Mouse (Mus musculus) erythroblast, embryonic 14.5 days (primary cell): ENCODE measurements around the gene Pbp2. TPM values are rescaled to one million over a fixed set of nuclear protein-coding genes. Genes with fewer than 3 reads are reported as not detected.

Experiments used
- H3K27me3 ChIP-seq: 2 replicates; pipeline ENCODE4 v1.6.1; 2012; ENCODE audit warnings: inconsistent platforms; ENCODE audit not compliant: control insufficient read depth
- H3K36me3 ChIP-seq: 2 replicates; pipeline ENCODE4 v1.6.1; 2012; ENCODE audit warnings: mild to moderate bottlenecking, inconsistent platforms; ENCODE audit not compliant: control insufficient read depth
- H3K4me1 ChIP-seq: 2 replicates; pipeline ENCODE4 v1.6.1; 2012; ENCODE audit warnings: inconsistent platforms; ENCODE audit not compliant: control insufficient read depth
- H3K4me3 ChIP-seq: replicated peaks from 2 replicates; pipeline ENCODE3; 2012; ENCODE audit warnings: moderate library complexity, mild to moderate bottlenecking, inconsistent platforms
- H3K9me3 ChIP-seq: 2 replicates; pipeline ENCODE4 v1.6.1; 2012; ENCODE audit warnings: low read length, inconsistent platforms, mixed read lengths; ENCODE audit not compliant: control insufficient read depth
- GATA1 ChIP-seq: IDR thresholded peaks from 2 replicates; pipeline ENCODE4 v1.6.1; 2012; ENCODE audit warnings: low read length, inconsistent platforms, mixed read lengths
- TAL1 ChIP-seq: IDR thresholded peaks from 3 replicates; pipeline ENCODE4 v1.6.1; 2012; ENCODE audit warnings: low read length, inconsistent platforms, mixed read lengths
- polyA plus RNA-seq: library from polyadenylated mRNA; stranded (reverse); fragments of >175 nt; gene quantifications from 2 replicates; pipeline ENCODE4 v1.2.3, GENCODE M21; 2012

Pbp2 gene
- polyA plus RNA-seq, 1 experiment, result not detected

DNA sequence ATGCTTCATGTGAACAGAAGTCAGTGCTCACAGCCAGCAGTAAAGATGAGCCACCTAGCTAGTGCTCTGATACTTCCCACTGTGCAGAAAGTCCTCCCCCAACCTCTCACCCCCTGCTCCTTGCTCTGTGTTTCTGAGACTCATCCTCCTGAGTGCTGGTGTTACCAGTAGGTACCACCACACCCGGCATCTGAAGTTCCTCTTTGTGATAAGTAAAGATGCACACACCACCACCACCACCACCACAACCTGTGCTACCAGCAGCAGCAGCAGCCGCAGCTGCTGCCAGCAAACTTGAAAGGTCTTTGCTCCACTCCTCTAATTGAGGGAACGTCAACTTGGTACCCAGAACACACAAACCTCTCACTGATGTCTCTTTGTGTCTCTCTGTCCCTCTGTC is 43.0 kb downstream of the Pbp2 start:
- Histone ChIP-seq H3K27me3 (no peaks in the 10 kb centered on the region), H3K36me3 (no peaks in the 10 kb centered on the region), H3K4me1 (no peaks in the 10 kb centered on the region), H3K4me3 (no peak overlapping the region), H3K9me3 (peaks cover 4% of the 10 kb centered on the region)
- TF ChIP-seq GATA1, result no peak
- no peak for TF ChIP-seq TAL1

DNA sequence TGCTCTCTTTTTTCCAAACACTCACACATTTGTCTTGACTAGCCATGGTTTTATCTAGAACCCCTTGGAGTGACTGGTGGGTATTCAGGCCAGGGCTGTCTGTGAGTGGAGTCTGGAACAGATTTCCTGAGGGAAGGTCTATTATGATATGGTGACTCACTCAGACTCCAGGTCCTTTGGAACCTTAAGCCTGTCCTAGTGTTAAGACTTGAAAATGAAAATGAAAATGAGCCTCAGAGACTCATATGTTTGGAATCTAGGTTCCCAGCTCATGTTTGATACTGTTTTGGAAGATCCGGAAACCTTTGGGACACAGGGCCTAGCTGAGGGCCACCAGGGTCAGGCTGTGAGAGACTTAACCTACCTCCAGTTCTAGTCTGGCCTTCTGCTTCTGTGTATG is 44.1 kb downstream of the Pbp2 start:
- Histone ChIP-seq H3K36me3 (no peaks in the 10 kb centered on the region), H3K4me3 (no peak overlapping the region), H3K9me3 (peaks cover 4% of the 10 kb centered on the region), H3K4me1 (no peaks in the 10 kb centered on the region), H3K27me3 (no peaks in the 10 kb centered on the region)
- no peak for TF ChIP-seq TAL1

DNA sequence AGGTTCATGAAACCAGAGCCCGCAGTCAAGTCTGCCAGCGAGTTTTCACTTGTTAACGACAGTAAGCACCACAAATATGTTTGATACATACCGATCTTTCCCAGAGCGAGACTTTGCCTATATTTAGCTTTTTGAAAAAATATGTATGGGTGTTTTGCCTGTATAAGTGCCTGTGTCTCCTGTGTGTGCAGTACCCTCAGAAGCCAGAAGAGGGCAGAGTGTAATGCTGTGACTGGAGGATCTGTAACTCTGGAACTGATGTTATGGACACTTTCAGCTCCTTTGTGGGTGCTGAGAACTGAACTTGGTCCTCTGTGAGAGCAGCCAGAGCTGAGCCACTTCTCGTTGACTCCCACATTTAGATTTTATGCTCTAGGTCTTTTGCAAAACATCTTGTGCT is 46.1 kb downstream of the Pbp2 start:
- no peaks in the 10 kb centered on the region for H3K36me3 ChIP-seq
- no peaks in the 10 kb centered on the region for H3K27me3 ChIP-seq
- H3K9me3 ChIP-seq, result peaks cover 4% of the 10 kb centered on the region
- no peaks in the 10 kb centered on the region for H3K4me1 ChIP-seq
- H3K4me3 ChIP-seq, result no peak overlapping the region
- no peak for TF ChIP-seq TAL1
- TF ChIP-seq GATA1, result no peak

DNA sequence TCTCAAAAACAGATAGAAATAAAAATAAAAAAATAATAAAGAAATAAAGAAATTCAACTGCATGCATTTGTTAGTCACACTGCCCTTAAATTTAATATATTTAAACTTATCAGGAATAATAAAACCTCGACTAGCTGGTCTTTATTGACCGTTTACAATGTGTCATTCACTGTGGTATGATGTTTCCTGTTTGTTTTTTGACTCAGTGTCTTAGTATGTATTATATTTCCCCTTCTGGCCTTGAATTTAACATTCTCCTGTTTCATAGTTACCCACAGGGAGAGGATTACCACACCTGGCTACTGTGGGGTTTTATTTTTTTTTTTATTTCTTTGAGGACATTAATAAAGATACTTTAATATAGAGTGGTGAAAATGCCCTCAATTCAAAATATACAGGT is 47.6 kb downstream of the Pbp2 start:
- TF ChIP-seq GATA1 (no peak), TAL1 (no peak)

DNA sequence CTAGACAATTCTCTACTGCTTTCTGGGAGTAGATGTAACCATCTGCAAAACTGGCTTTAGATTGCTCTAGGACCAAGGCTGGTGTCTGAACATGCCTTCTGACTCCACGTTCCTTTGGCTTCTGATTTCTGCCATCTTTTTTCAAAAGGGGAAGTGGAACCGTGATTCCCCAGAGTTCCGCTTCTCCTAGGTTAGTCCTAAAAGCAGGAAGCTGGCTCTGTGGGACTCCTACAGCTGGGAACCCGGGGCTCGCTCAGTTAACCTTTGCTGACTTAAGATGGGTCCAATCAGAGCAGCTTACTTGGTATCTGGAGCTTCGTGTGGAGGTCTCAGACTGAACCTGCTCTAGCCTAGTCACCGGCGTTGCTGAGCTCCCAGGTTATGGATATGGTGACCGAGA is 49.1 kb downstream of the Pbp2 start:
- Histone ChIP-seq H3K27me3 (no peaks in the 10 kb centered on the region), H3K36me3 (no peaks in the 10 kb centered on the region), H3K9me3 (peaks cover 4% of the 10 kb centered on the region), H3K4me1 (no peaks in the 10 kb centered on the region), H3K4me3 (no peak overlapping the region)
- no peak for TF ChIP-seq TAL1
- TF ChIP-seq GATA1, result no peak

More for the DNA sequence above, 47.6 kb downstream of the Pbp2 start:
- Histone ChIP-seq H3K27me3 (no peaks in the 10 kb centered on the region), H3K36me3 (no peaks in the 10 kb centered on the region), H3K4me1 (no peaks in the 10 kb centered on the region), H3K9me3 (peaks cover 4% of the 10 kb centered on the region), H3K4me3 (no peak overlapping the region)

DNA sequence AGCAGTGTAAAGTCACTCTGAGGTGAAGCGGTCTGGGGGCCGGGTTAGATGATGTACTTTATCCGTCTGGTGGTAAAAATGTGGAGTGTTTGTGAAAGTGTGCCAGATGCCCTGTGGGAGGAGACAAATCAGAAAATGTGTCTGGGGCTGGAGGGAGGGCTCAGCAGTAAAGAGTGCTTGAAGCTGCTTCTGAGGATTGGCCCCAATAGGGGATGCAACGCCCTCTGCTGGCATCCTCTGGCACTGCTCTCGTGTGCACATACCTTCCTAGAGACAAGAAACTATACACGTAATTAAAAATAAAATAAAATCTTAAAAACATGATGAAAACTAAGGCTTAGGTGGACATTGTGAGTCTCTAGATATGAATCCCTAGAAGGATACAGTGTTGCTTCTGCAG is 49.8 kb downstream of the Pbp2 start:
- no peaks in the 10 kb centered on the region for H3K27me3 ChIP-seq
- H3K9me3 ChIP-seq, result peaks cover 4% of the 10 kb centered on the region
- no peaks in the 10 kb centered on the region for H3K36me3 ChIP-seq
- no peaks in the 10 kb centered on the region for H3K4me1 ChIP-seq
- no peak for TF ChIP-seq TAL1
- TF ChIP-seq GATA1, result no peak
- no peak overlapping the region for H3K4me3 ChIP-seq

Other genes starting within 250 kb of the Pbp2 start
- gene Gprc5a, start 244.8 kb downstream of the Pbp2 start, polyA plus RNA-seq, result 0.06 TPM in 1 of 2 replicates, not detected in the other
- 0.04 and 0.08 TPM in 2 replicates for gene Gprc5d, start 192.1 kb downstream of the Pbp2 start, polyA plus RNA-seq
- 0.95 and 1.2 TPM in 2 replicates for gene Fam234b, start 112.4 kb downstream of the Pbp2 start, polyA plus RNA-seq
- 15.1 and 33.8 TPM in 2 replicates for gene Hebp1, start 112.4 kb downstream of the Pbp2 start, polyA plus RNA-seq
- gene Gsg1, start 56.1 kb downstream of the Pbp2 start, polyA plus RNA-seq, result not detected in 2 replicates
- not detected in 2 replicates for gene Emp1, start 52.1 kb upstream of the Pbp2 start, polyA plus RNA-seq